Mouse (Mus musculus) stomach, embryonic 14.5 days (tissue): ENCODE data around the gene 2610301B20Rik. TPM values are rescaled to one million over a fixed set of nuclear protein-coding genes. Genes with fewer than 3 reads are reported as not detected.
A peak's percentile ranks its signal among the peaks of the same experiment; 100 is the strongest.
"Not testable (repeated sequence)": the region's sequence is repeated elsewhere in the genome, so short reads cannot be mapped to it uniquely, and the experiment has no call there.

ENCODE experiments used
- ATAC-seq: fragments of 200-750 bp; cut with Nextera tagmentation; 2 replicates; pipeline ENCODE4 v1.8.0; 2017; ENCODE audit warnings: low read depth, moderate TSS enrichment; ENCODE audit not compliant: insufficient number of reproducible peaks, insufficient read depth, low FRiP score
- H3K27ac ChIP-seq: fragments of 300-500 bp; sonication (generic); 2 replicates; pipeline ENCODE4 v1.5.1; 2014; ENCODE audit warnings: mild to moderate bottlenecking, low read length, moderate library complexity, mixed read lengths
- H3K27me3 ChIP-seq: fragments of 300-500 bp; sonication (generic); 2 replicates; pipeline ENCODE4 v1.6.1; 2014; ENCODE audit warnings: low read length, control low read depth, mixed read lengths; ENCODE audit not compliant: control insufficient read depth, insufficient read depth
- H3K36me3 ChIP-seq: fragments of 300-500 bp; sonication (generic); 2 replicates; pipeline ENCODE4 v1.6.1; 2014; ENCODE audit warnings: mild to moderate bottlenecking, control low read depth, low read length, moderate library complexity, mixed read lengths; ENCODE audit not compliant: control insufficient read depth, insufficient read depth
- H3K4me1 ChIP-seq: fragments of 300-500 bp; sonication (generic); 2 replicates; pipeline ENCODE4 v1.6.1; 2014; ENCODE audit warnings: low read length, control low read depth, mixed read lengths; ENCODE audit not compliant: control insufficient read depth, insufficient read depth
- H3K4me2 ChIP-seq: fragments of 300-500 bp; sonication (generic); replicated peaks from 2 replicates; pipeline ENCODE4 v1.6.1; 2014; ENCODE audit warnings: low read depth, low read length, control low read depth
- H3K4me3 ChIP-seq: fragments of 300-500 bp; sonication (generic); 2 replicates; pipeline ENCODE4 v1.5.1; 2014; ENCODE audit warnings: low read depth, low read length, control low read depth
- H3K9ac ChIP-seq: fragments of 300-500 bp; sonication (generic); replicated peaks from 2 replicates; pipeline ENCODE4 v1.6.1; 2014; ENCODE audit warnings: low read depth, mild to moderate bottlenecking, control low read depth, low read length, moderate library complexity, mixed read lengths
- H3K9me3 ChIP-seq: fragments of 300-500 bp; sonication (generic); 2 replicates; pipeline ENCODE4 v1.6.1; 2016; ENCODE audit warnings: low read depth, low read length, control low read depth; ENCODE audit not compliant: control insufficient read depth
- WGBS: fragments of 180-500 bp; shearing (Covaris S2); extraction: QIAGEN DNeasy Blood & Tissue Kit; methylation state at CpG from one replicate; pipeline ENCODE4 v1.1.7; 2014; 5-methylcytosine and 5-hydroxymethylcytosine counted together
- polyA plus RNA-seq: library from polyadenylated mRNA; unstranded; fragments of >200 nt; fragmentation: Nextera tagmentation; extraction: Ambion mirVana; gene quantifications from 2 replicates; pipeline ENCODE4 v1.2.1, GENCODE M21; 2014

Gene 2610301B20Rik
- polyA plus RNA-seq, 1 experiment from 2014 or later = 28.7 TPM

- no peaks in the 10 kb centered on the region for H3K4me1 ChIP-seq
- H3K9ac ChIP-seq = no peak overlapping the region
- 89% methylated on average over 8 of the region's 8 CpGs for WGBS
- no peak for ATAC-seq
- H3K4me3 ChIP-seq = no peak overlapping the region
- H3K27ac ChIP-seq = no peak overlapping the region
- peaks cover 9% of the 10 kb centered on the region; the same call in 1 of the 2 replicates for H3K36me3 ChIP-seq
- no peak overlapping the region for H3K4me2 ChIP-seq
- no peaks in the 10 kb centered on the region for H3K27me3 ChIP-seq
- H3K9me3 ChIP-seq = no peaks in the 10 kb centered on the region
These were observed 9.6 kb downstream of the 2610301B20Rik start for GRCm38 (mm10) chr4:10883740-10884408.

GRCm38 (mm10) chr4:10888835-10889234, 14.5 kb downstream of the 2610301B20Rik start:
- H3K27ac ChIP-seq = no peak overlapping the region
- H3K9ac ChIP-seq = no peak overlapping the region
- H3K27me3 ChIP-seq = no peaks in the 10 kb centered on the region
- H3K4me2 ChIP-seq = no peak overlapping the region
- no peak for ATAC-seq
- WGBS = 96% methylated on average over 10 of the region's 10 CpGs
- no peaks in the 10 kb centered on the region for H3K4me1 ChIP-seq
- no peak overlapping the region for H3K4me3 ChIP-seq
- no peaks in the 10 kb centered on the region for H3K9me3 ChIP-seq
- peaks cover 8% of the 10 kb centered on the region; the same call in 1 of the 2 replicates for H3K36me3 ChIP-seq

GRCm38 (mm10) chr4:10896262-10896661, 22.0 kb downstream of the 2610301B20Rik start:
- no peak overlapping the region for H3K9ac ChIP-seq
- no peaks in the 10 kb centered on the region for H3K27me3 ChIP-seq
- no peak overlapping the region for H3K27ac ChIP-seq
- H3K9me3 ChIP-seq = no peaks in the 10 kb centered on the region
- peaks cover 3% of the 10 kb centered on the region; the same call in 1 of the 2 replicates for H3K36me3 ChIP-seq
- no peaks in the 10 kb centered on the region for H3K4me1 ChIP-seq
- WGBS = 81% methylated on average over 4 of the region's 4 CpGs
- ATAC-seq = no peak
- no peak overlapping the region for H3K4me3 ChIP-seq
- H3K4me2 ChIP-seq = no peak overlapping the region

- Histone ChIP-seq H3K4me3 (no peak overlapping the region), H3K4me1 (no peaks in the 10 kb centered on the region), H3K36me3 (peaks cover 3% of the 10 kb centered on the region; the same call in 1 of the 2 replicates), H3K9me3 (no peaks in the 10 kb centered on the region), H3K27me3 (no peaks in the 10 kb centered on the region), H3K4me2 (no peak overlapping the region), H3K27ac (no peak overlapping the region), H3K9ac (no peak overlapping the region)
- peak; percentile 69; the same call in 1 of the 2 replicates for ATAC-seq
These were observed 22.6 kb downstream of the 2610301B20Rik start for GRCm38 (mm10) chr4:10896859-10897258.

- H3K36me3 ChIP-seq = no peaks in the 10 kb centered on the region
- H3K4me2 ChIP-seq = 0 out of 2 replicates have a peak overlapping the region, but pooled peaks have one; percentile 8
- no peak overlapping the region for H3K27ac ChIP-seq
- H3K9ac ChIP-seq = no peak overlapping the region
- peaks cover 6% of the 10 kb centered on the region; the same call in 1 of the 2 replicates for H3K4me1 ChIP-seq
- WGBS = 7% methylated on average over 13 of the region's 13 CpGs
- no peaks in the 10 kb centered on the region for H3K27me3 ChIP-seq
- no peak overlapping the region for H3K4me3 ChIP-seq
- no peaks in the 10 kb centered on the region for H3K9me3 ChIP-seq
- ATAC-seq = peak; percentile 65; the same call in 1 of the 2 replicates
These were observed 31.0 kb downstream of the 2610301B20Rik start for GRCm38 (mm10) chr4:10905234-10905801.

GRCm38 (mm10) chr4:10911417-10911816, 37.1 kb downstream of the 2610301B20Rik start:
- H3K4me1 ChIP-seq, H3K4me3 ChIP-seq, H3K4me2 ChIP-seq, H3K36me3 ChIP-seq, H3K27ac ChIP-seq, H3K9ac ChIP-seq, H3K27me3 ChIP-seq, H3K9me3 ChIP-seq: not testable (repeated sequence)
- WGBS = 36% methylated on average over 7 of the region's 7 CpGs
- 0 out of 2 replicates have a peak, but pooled peaks have one; percentile 21 for ATAC-seq

- H3K4me2 ChIP-seq = no peak overlapping the region
- no peaks in the 10 kb centered on the region for H3K4me1 ChIP-seq
- H3K36me3 ChIP-seq = no peaks in the 10 kb centered on the region
- no peaks in the 10 kb centered on the region for H3K9me3 ChIP-seq
- WGBS = 76% methylated on average over 6 of the region's 6 CpGs
- H3K27ac ChIP-seq = no peak overlapping the region
- H3K9ac ChIP-seq = no peak overlapping the region
- H3K4me3 ChIP-seq = no peak overlapping the region
- ATAC-seq = no peak; the same call in 1 of the 2 replicates
- no peaks in the 10 kb centered on the region for H3K27me3 ChIP-seq
These were observed 37.7 kb downstream of the 2610301B20Rik start for GRCm38 (mm10) chr4:10911909-10912478.

GRCm38 (mm10) chr4:10912611-10913301, 38.5 kb downstream of the 2610301B20Rik start:
- no peak overlapping the region for H3K9ac ChIP-seq
- H3K4me3 ChIP-seq = no peak overlapping the region
- H3K36me3 ChIP-seq = no peaks in the 10 kb centered on the region
- ATAC-seq = peak; percentile 70; the same call in 1 of the 2 replicates
- H3K9me3 ChIP-seq = no peaks in the 10 kb centered on the region
- H3K4me2 ChIP-seq = no peak overlapping the region
- H3K27me3 ChIP-seq = no peaks in the 10 kb centered on the region
- H3K27ac ChIP-seq = no peak overlapping the region
- H3K4me1 ChIP-seq = no peaks in the 10 kb centered on the region
- WGBS = 30% methylated on average over 7 of the region's 7 CpGs
